Mouse (Mus musculus) embryonic facial prominence, embryonic 11.5 days (tissue): Measurements from ENCODE around the gene A930017K11Rik. TPM values are rescaled to one million over a fixed set of nuclear protein-coding genes. Genes with fewer than 3 reads are reported as not detected.

ENCODE experiments used
- ATAC-seq: fragments of 200-750 bp; cut with Nextera tagmentation; replicated peaks from 2 replicates; pipeline ENCODE4 v1.8.0; 2017; ENCODE audit warnings: low read depth; ENCODE audit not compliant: insufficient number of reproducible peaks, low FRiP score, low TSS enrichment
- DNase-seq: peaks from one replicate; pipeline ENCODE4 v3.0.0-alpha.2; 2015; ENCODE audit warnings: low spot score
- H3K27ac ChIP-seq: fragments of 300-500 bp; sonication (generic); replicated peaks from 2 replicates; pipeline ENCODE4 v1.5.1; 2014; ENCODE audit warnings: mild to moderate bottlenecking, low read depth, low read length, control low read depth
- H3K27me3 ChIP-seq: fragments of 300-500 bp; sonication (generic); 2 replicates; pipeline ENCODE4 v1.6.1; 2014; ENCODE audit warnings: mild to moderate bottlenecking, low read length, moderate library complexity, mixed read lengths; ENCODE audit not compliant: control insufficient read depth, insufficient read depth
- H3K36me3 ChIP-seq: fragments of 300-500 bp; sonication (generic); replicated peaks from 2 replicates; pipeline ENCODE4 v1.6.1; 2014; ENCODE audit warnings: low read depth, mild to moderate bottlenecking, low read length, moderate library complexity, mixed read lengths; ENCODE audit not compliant: control insufficient read depth, insufficient read depth
- H3K4me1 ChIP-seq: fragments of 300-500 bp; sonication (generic); 2 replicates; pipeline ENCODE4 v1.6.1; 2014; ENCODE audit warnings: low read length, mixed read lengths; ENCODE audit not compliant: control insufficient read depth, insufficient read depth
- H3K4me2 ChIP-seq: fragments of 300-500 bp; sonication (generic); 2 replicates; pipeline ENCODE4 v1.6.1; 2014; ENCODE audit warnings: low read depth, mild to moderate bottlenecking, control low read depth, low read length, moderate library complexity
- H3K4me3 ChIP-seq: fragments of 300-500 bp; sonication (generic); 2 replicates; pipeline ENCODE4 v1.5.1; 2014; ENCODE audit warnings: low read depth, low read length, control low read depth
- H3K9ac ChIP-seq: fragments of 300-500 bp; sonication (generic); replicated peaks from 2 replicates; pipeline ENCODE4 v1.6.1; 2014; ENCODE audit warnings: mild to moderate bottlenecking, control low read depth, low read length
- H3K9me3 ChIP-seq: fragments of 300-500 bp; sonication (generic); replicated peaks from 2 replicates; pipeline ENCODE4 v1.6.1; 2016; ENCODE audit warnings: mild to moderate bottlenecking, low read length, inconsistent platforms, mixed read lengths; ENCODE audit not compliant: control insufficient read depth
- WGBS: fragments of 180-500 bp; shearing (Covaris S2); extraction: QIAGEN DNeasy Blood & Tissue Kit; methylation state at CpG from one replicate; pipeline ENCODE4 v1.1.7; 2014; 5-methylcytosine and 5-hydroxymethylcytosine counted together
- polyA plus RNA-seq: library from polyadenylated mRNA; unstranded; fragments of >200 nt; fragmentation: Nextera tagmentation; extraction: Ambion mirVana; gene quantifications from 2 replicates; pipeline ENCODE4 v1.2.1, GENCODE M21; 2014

The A930017K11Rik gene
- polyA plus RNA-seq, 1 experiment from 2014 or later, result 0.49 TPM

DNA sequence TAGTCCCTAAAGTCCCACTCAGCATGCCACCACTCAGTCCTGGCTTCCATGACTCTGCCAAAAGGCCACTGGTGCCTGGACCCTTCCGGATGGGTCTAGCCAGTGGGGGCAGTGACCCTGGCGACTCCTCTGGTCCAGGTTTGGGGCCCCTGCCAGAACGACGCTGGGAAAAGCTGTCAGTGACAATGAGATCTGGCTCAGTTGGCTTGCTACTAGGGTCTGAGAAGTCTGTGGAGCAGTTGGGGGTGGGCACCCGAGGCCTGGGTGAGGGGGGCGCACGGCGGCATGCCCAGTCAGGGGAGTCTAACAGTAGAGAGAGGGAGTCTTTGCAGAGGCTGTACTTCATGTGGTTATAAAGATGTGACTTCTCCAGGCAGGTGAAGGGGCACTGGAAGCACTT is 4.3 kb downstream of the A930017K11Rik start:
- H3K9ac ChIP-seq, result no peak overlapping the region
- ATAC-seq (no peak), DNase-seq (no peak)
- H3K36me3 ChIP-seq, result no peaks in the 10 kb centered on the region
- WGBS, result 77% methylated on average over 8 of the region's 8 CpGs
- peaks cover 31% of the 10 kb centered on the region for H3K27me3 ChIP-seq
- no peak overlapping the region for H3K4me3 ChIP-seq
- no peak overlapping the region for H3K4me2 ChIP-seq
- no peaks in the 10 kb centered on the region for H3K9me3 ChIP-seq
- no peak overlapping the region for H3K27ac ChIP-seq
- peaks cover 7% of the 10 kb centered on the region; the same call in 1 of the 2 replicates for H3K4me1 ChIP-seq

DNA sequence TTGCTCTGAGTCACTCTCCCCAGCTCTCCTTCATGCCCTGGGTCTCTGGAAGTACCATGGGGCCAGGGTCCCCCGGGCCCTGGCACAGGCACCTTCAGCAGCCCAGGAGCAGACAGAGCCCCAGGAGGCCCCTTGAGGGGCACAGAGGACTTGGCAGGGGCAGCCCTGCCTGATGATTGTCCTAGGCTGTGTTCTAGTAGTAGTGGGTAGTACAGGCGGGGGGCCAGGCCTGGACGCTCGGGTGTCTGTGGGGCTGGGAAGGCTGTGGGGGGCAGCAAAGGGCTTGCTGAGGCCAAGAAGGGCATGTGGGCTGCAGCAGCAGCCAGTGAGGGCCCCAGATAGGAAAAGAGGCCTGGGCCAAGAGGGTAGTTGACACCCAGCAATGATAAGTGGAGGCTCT is 4.8 kb downstream of the A930017K11Rik start:
- DNase-seq, result no peak
- Histone ChIP-seq H3K4me2 (no peak overlapping the region), H3K27ac (no peak overlapping the region), H3K4me3 (no peak overlapping the region), H3K9me3 (no peaks in the 10 kb centered on the region), H3K36me3 (no peaks in the 10 kb centered on the region), H3K9ac (no peak overlapping the region), H3K27me3 (peaks cover 26% of the 10 kb centered on the region), H3K4me1 (peaks cover 7% of the 10 kb centered on the region; the same call in 1 of the 2 replicates)
- no peak for ATAC-seq
- 82% methylated on average over 4 of the region's 4 CpGs for WGBS

- Histone ChIP-seq H3K4me2 (no peak overlapping the region), H3K9ac (no peak overlapping the region), H3K4me1 (peaks cover 5% of the 10 kb centered on the region; the same call in 1 of the 2 replicates), H3K4me3 (no peak overlapping the region), H3K36me3 (no peaks in the 10 kb centered on the region), H3K9me3 (no peaks in the 10 kb centered on the region), H3K27ac (no peak overlapping the region), H3K27me3 (peaks cover 19% of the 10 kb centered on the region)
- DNase-seq, result no peak
- WGBS, result 81% methylated on average over 8 of the region's 8 CpGs
- no peak for ATAC-seq
Measured at GRCm38 (mm10) chr17:25946891-25947290, 5.5 kb downstream of the A930017K11Rik start.

GRCm38 (mm10) chr17:25946349-25946748 is 6.0 kb downstream of the A930017K11Rik start:
- Histone ChIP-seq H3K4me1 (0 out of 2 replicates have a peak, but pooled peaks cover 2% of the 10 kb centered on the region), H3K9ac (no peak overlapping the region), H3K4me3 (no peak overlapping the region), H3K4me2 (no peak overlapping the region), H3K27ac (no peak overlapping the region), H3K27me3 (peaks cover 14% of the 10 kb centered on the region), H3K36me3 (no peaks in the 10 kb centered on the region), H3K9me3 (no peaks in the 10 kb centered on the region)
- no peak for ATAC-seq
- 75% methylated on average over 7 of the region's 7 CpGs for WGBS
- DNase-seq, result no peak

- WGBS, result 61% methylated on average over 9 of the region's 9 CpGs
- Histone ChIP-seq H3K4me2 (no peak overlapping the region), H3K9ac (no peak overlapping the region), H3K27me3 (peaks cover 7% of the 10 kb centered on the region), H3K36me3 (no peaks in the 10 kb centered on the region), H3K27ac (no peak overlapping the region), H3K4me1 (no peaks in the 10 kb centered on the region; the same call in 1 of the 2 replicates), H3K4me3 (no peak overlapping the region), H3K9me3 (no peaks in the 10 kb centered on the region)
- DNase-seq (no peak), ATAC-seq (no peak)
Measured at GRCm38 (mm10) chr17:25945517-25946155, 6.7 kb downstream of the A930017K11Rik start.

GRCm38 (mm10) chr17:25944366-25945163 is 7.8 kb downstream of the A930017K11Rik start, which contains the start of the genes Pigq and Nhlrc4:
Pigq (minus strand) TSS chr17:25944936.
Nhlrc4 (minus strand) TSS chr17:25944961.
- Histone ChIP-seq H3K9ac (no peak within 1 kb of the TSS), H3K4me2 (peak within 1 kb of the TSS; percentile 8; the same call in 1 of the 2 replicates), H3K4me3 (no peak within 1 kb of the TSS), H3K36me3 (no peaks in the 10 kb centered on the region), H3K27ac (no peak within 1 kb of the TSS), H3K27me3 (no peaks in the 10 kb centered on the region), H3K4me1 (no peaks in the 10 kb centered on the region; the same call in 1 of the 2 replicates), H3K9me3 (no peaks in the 10 kb centered on the region)
- 53% methylated on average over 5 of the region's 6 CpGs for WGBS
- DNase-seq (no peak), ATAC-seq (no peak)

GRCm38 (mm10) chr17:25943769-25944168 is 8.6 kb downstream of the A930017K11Rik start:
- peak overlapping the region; percentile 8; the same call in 1 of the 2 replicates for H3K4me2 ChIP-seq
- ATAC-seq, result no peak
- H3K9ac ChIP-seq, result no peak overlapping the region
- 73% methylated on average over 9 of the region's 9 CpGs for whole genome bisulfite sequencing
- H3K27ac ChIP-seq, result no peak overlapping the region
- H3K9me3 ChIP-seq, result no peaks in the 10 kb centered on the region
- no peaks in the 10 kb centered on the region; the same call in 1 of the 2 replicates for H3K4me1 ChIP-seq
- DNase-seq, result no peak
- H3K36me3 ChIP-seq, result no peaks in the 10 kb centered on the region
- no peaks in the 10 kb centered on the region for H3K27me3 ChIP-seq
- H3K4me3 ChIP-seq, result no peak overlapping the region

DNA sequence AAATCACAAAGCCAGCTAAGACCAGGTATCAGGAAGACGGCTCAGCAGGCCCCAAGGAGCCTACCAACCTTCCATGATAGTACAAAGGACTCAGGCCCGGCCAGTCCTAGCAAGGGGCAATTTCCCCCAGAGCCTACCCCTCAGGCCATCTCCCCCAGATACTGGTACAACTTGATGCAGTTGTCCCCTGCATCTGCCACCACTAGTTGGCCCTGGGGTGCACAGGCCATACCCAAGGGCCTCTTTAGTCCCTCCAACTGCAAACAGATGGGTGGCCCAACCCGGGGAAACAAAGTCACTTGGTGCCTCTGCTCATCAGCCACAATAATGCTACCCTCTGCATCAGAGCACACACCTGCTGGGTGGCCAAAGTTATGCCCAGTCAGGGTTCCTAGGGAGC is 9.1 kb downstream of the A930017K11Rik start:
- H3K27me3 ChIP-seq, result no peaks in the 10 kb centered on the region
- no peak for DNase-seq
- no peak overlapping the region for H3K9ac ChIP-seq
- H3K4me1 ChIP-seq, result no peaks in the 10 kb centered on the region; the same call in 1 of the 2 replicates
- H3K4me2 ChIP-seq, result no peak overlapping the region
- no peaks in the 10 kb centered on the region for H3K9me3 ChIP-seq
- H3K4me3 ChIP-seq, result no peak overlapping the region
- no peak overlapping the region for H3K27ac ChIP-seq
- ATAC-seq, result no peak
- H3K36me3 ChIP-seq, result no peaks in the 10 kb centered on the region
- WGBS, result 70% methylated on average over 3 of the region's 3 CpGs
